Mouse (Mus musculus) olfactory bulb, adult 2 months (tissue): ENCODE data around the gene Gpa33.

Source experiments
- CTCF ChIP-seq: fragments of 200-500 bp; IDR thresholded peaks from 2 replicates; pipeline ENCODE4 v1.5.1; 2012; ENCODE audit warnings: low read depth, mild to moderate bottlenecking, low read length, moderate library complexity; ENCODE audit not compliant: insufficient read depth
- POLR2A ChIP-seq: fragments of 200-500 bp; IDR thresholded peaks from 2 replicates; pipeline ENCODE4 v1.6.1; 2012; ENCODE audit warnings: mild to moderate bottlenecking, low read depth, low read length, moderate library complexity; ENCODE audit not compliant: insufficient read depth

DNA sequence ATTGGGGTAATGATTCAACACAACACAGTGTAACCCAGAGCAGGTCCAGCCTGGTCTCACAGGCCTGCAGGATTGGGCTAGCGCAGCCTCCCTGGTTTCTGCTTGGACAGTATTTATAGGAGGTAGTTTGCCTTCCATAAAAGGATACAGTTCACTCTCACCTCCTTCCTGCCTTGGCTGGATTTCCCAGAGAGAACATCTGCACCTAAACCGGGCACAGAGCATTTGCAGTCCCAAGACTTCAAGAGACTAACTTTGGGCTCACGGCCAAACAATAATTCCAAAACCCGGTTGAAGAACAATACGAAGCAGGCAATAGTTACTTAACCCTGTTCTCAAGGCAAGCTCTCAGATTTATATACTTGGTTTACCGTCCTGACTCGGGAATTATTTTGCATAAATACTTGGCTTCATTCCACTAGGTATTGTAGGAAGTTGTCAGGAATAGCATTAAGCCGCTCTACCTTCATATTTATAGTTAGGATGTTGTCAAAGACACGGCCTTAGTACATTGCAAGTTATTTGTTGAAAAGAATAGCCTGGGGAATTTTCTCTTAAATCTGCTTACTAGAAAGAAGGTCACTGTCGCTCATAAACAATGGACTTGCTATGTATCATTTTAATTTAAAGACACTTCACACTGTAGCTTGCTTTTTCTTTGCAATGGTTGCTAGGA lies 53.1 kb downstream of the Gpa33 start:
- TF ChIP-seq CTCF (no peak), POLR2A (no peak)
